Mouse (Mus musculus) WW6 (cell line): ENCODE results near the gene Mapkbp1.

Experiments
- DNase-seq: peaks from one replicate; pipeline ENCODE4 v3.0.0-alpha.2; 2013; ENCODE audit warnings: low read depth, low spot score

The Mapkbp1 gene

DNA sequence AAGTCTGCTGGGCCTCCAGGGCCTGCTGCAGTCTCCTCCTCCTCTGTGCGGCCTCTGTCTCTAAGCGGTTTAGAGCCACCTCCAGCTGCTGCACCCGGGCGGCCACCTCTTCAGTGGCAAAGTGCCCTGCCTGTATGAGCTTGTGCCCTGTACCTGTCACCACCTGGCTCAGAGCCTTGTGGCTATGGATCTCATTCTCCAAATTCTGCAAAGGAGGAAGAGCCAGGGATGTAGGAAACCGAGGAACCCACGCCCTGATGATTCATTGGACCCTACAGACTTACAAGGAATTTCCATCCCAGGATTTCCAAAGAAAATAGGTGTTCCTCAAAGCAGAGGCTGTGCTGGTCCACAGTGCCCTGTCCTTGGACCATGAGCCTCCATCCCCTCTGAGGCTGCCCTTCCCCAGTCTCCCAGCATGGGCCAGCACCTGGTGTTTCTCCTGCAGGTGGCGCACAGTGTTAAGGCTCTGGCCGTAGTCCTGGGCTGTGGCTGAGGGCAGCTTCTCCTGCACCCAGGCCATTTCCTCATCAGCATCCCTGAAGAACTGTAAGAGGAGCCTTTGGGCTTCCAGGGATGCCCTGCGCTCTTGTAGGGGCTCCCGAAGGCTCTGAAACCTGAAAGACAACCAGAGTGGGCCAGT is 77.3 kb downstream of the Mapkbp1 start:
- no peak for DNase-seq

DNA sequence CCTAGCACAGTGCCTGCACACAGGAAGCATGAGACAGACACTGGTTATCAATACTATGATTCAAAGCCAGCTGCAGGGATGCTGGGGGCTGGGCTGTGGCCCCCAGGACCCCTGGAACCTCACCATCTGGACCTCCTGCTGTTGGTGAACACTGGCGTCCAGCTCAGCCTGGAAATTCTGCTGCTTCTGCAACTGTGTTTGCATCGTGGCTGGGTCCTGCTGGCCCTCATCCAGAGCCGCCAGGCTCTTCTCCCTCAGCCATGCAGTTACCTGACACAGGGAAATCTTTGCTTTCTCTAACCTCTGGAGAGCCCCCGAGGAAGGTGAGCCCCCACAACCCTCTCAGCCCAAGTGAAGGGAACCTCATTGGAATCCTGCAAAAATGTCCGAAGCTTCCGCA is 78.9 kb downstream of the Mapkbp1 start:
- no peak for DNase-seq

DNA sequence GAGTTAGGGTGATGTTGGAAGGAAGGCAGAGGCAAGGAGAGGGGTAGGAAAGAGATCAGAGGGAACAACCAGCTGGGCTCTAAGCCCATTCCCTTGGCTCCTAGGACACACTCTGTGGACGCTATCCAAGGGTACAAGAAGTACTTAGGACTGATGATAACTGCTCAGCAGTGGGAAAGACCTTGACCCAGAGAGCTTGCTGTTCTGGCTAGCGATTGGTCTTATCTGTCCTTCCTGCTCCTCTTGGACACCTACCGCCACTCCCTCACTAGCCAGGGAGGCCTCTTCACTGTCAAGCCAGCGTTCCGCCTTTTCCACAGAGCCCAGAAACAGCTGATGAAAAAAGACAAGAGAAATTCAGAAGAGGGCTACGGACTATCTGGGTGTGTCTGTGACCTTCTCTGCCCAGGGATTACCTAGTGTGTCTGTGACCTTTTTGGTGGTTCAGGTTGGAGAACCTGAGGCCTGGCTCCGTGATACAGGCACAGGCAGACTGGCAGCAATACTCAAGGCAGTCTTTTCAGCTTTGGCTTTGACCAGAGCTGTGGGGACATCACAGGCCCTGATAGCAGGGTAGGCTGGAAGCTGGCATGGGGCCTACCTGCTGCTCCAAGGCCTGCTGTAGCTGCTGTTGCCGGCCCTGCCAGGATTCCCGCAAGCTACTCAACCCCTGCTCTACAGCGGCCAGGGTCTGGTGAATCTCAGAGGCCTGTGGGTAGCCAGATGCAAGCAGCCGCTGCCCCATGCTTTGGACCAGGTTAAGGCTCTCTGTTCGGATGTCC is 82.5 kb downstream of the Mapkbp1 start:
- DNase-seq = no peak

DNA sequence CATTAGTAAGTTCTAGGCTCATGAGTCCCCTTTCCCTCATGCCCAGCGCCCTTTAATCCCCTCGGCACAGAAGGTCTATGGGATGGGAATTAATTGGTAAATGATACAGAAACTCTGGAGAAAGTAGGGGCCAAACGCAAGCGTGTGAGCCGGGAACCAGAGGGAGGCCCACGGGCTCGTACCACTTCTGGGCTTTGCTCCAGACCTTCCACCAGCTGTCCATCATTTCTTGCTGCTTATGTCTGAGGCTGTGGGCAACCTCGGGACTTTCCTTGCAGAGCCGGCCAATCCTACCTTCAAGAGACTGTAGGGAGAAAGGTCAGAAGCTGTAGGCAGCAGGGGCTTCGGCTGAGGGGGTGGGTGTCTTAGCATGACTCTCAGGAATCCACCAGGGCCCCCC is 83.4 kb downstream of the Mapkbp1 start:
- DNase-seq = no peak

DNA sequence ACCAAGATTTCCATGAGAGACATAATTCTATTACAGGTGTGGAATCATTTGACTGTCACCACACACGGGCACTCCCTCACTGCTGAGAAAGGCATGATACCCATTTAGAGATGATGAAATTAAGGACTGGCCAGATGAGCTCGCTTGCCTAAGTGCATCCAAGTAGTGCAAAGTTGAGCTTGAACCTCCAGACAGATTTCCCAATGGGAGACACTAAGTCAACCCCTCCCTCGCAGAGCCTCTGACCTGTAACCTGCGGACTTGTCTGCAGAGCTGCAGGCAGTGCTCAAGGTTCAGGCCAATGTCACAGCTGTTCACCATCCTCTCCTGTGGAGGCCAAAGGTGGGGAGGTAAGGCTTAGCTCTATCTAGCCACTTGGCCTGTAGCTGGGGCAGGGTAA is 86.3 kb downstream of the Mapkbp1 start:
- no peak for DNase-seq

DNA sequence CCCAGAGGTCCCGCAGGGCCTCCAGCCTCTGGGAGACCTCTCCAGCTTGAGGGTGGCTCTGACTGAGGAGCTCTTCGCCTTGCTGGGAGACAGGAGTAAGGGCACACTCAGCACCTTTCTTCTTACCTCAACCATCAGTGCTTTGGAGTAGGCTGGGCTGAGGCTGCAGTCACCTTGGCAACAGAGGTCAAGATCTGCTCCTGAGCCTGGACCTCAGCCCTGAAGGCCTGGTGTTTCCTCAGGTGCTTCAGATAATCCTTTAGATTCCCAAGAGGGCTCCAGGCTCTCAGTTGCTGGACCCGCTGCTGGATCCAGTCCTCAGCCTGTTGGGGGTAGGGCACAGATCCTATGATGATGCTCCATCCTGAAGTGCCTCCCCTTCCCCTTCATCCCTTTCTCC is 87.0 kb downstream of the Mapkbp1 start:
- DNase-seq = no peak

DNA sequence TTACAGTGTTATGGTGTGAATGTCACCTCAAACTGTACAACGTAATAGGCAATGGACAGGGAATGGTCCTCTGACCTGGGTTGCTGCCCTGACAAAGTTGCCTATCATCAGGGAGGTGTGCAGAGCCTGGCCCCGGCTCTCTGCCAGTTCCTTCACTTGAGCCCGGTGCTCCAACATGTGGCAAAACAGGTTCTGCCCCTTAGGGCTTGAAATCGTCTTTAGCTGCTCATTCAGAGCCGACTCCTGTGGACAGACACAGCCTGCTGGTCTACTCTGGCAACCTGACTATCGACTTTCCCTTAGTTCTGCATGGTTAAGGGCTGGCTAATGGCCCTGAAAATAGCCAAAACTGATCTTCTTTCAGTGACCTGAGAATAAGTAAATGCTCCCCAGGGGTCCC is 87.7 kb downstream of the Mapkbp1 start:
- DNase-seq = no peak

DNA sequence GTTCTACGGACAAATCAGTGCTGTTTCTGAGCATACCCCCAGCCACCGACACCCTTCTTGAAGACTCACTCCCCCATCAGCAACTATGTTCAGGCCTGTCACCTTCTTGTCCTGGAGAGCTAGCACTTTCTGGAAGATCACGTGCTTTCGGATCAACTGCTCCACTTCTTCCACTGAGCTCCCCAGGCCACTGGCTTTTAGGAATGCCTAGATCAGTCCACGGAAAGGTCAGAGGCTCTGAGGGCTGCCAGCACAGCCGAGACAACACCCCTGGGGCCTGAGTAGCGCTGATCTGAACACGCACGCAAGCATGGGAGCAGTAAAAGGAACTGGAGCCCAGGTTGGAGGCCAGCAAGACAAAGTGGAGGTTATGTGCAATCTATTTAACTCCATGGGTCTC is 88.2 kb downstream of the Mapkbp1 start:
- DNase-seq = no peak

DNA sequence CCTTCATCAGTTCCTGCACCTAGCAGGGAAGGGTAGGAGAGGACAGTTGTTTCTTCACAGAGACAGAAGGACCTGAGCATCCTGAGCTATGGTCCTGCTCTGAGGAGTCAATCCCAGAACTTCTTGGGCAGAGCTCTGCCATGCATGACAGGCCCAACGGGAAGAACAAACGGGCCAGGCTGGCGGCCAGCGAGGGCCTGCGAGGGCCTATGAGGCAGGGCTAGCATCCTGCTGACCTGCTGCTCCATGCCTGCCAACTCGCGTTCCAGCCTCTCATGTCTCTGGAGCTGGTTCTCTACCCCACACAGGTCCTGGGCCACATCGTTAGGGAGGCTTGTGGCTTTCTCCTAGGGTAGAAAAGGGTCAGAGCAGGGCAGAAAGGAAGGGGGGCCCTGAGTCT is 89.7 kb downstream of the Mapkbp1 start:
- DNase-seq = no peak

DNA sequence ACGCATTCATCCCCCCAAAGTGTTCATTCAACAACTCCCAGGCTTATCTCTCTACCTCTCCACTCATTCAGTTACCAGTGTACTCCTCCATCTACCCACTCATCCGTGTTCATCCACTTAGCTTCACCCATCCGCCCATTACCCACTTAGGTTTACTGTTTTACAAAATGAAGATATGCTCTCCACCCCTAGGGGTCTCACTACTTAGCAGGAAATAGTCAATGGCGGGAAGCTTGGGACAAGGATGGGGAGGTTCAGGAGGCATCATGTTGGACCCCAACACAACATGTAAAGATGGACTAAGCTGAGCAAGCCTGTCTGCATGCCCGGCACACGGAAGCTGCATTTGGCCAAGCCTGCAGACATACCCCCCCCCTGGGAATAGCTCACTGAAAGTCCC is 92.1 kb downstream of the Mapkbp1 start:
- DNase-seq = no peak

DNA sequence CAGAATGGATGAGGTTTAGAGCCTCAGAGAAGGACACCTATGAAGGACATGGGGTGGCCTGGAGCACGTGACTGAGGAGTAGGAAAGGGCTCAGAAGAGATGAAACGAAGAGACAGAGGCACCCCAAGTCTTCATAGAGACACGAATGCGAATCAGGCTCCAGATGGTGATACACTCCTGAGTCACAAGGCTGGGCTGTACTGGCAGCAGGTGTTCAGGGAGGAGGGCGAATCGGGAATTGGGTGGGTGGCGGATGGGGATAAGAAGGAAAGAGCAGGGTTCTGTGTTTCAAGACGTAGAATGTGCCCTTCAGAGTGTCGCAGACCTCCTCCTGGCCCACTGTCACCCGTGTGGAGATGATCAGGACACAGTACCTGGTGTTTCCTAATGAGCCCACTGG is 92.7 kb downstream of the Mapkbp1 start:
- no peak for DNase-seq

DNA sequence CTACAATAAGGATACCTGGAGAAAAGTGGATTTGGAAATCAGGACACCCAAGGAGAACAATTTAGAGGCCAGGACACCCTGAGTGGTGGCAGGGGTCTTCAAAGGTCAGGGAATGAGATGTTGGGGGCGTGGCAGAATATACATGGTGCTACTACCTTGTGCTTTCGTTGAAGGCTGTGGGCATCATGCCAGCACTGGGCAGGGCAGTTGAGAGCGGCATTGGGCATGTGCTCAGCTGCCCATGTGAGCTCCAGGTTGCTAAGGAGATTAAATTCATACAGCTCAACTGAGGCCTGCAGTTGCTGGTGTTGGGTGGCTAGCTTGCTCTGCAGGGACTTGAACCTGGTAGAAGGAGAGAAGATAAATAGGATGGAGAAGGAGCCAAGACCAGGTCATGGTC is 93.7 kb downstream of the Mapkbp1 start:
- no peak for DNase-seq

DNA sequence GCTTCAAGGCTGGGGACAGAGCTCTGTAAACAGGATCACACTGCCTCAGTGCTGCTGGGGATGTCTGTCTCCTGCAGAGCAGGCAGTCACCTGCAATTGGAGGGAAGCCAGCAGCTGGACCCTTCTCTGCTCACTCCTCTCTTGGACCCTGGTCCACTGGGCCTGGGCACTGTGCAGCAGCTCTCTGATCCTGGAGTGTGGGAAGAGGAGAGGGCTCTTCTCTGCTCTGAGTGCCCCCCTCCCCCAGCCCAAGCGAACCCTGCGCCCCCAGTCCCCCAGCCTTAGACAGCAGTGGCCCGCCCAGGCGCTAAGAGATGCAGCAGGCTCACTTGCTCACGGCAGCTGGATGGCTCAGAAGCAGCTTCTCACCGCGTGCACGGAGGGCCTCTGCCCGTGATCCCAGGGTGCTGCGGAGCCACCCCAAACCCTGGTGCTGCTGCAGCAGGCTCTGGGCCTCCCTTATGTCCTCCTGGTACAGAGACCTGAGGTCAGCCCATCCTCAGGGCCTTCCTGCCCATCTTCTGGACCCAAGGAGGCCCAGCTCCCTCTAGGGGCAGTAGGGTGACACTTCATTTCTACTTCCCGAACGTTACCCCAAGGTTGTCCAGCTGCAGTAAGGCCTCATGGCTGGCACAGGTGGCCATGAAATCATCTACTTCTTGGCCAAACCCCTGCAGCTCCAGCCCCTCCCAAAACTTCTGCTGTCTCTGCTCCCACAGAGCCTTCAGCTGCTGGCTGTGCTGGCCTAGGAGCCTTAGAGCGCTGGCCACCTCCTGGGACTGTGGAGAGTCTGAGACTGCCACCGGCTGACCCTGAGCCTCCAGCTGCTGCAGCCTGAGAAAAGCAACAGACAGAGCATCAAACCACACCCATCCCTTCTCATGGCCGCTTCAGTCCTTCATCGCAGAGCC is 96.3 kb downstream of the Mapkbp1 start:
- no peak for DNase-seq

DNA sequence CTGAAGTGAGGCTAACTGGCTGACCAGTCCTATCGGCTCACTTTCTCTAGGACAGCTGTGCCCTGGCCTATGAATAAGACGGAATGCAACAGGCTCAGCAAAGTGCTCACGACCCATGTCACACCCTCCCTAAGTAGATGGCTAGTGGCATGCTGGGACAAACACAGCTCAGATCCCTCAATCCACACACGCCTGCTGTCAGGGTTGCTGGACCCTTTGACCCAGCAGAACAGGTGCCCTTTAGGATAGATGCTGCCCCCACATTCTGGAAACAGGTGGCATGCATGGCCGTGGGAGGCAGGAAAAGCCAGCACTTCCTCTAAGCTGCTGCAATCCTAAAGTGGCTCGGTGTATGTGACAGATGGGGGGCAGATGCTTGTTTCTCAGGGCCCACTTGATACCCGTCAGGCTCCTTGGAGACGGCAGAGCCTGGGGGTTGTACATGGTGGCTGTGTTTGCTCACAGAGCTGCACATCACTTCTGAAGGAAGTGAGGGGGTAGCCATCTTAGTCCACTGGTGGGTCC is 97.0 kb downstream of the Mapkbp1 start:
- no peak for DNase-seq

DNA sequence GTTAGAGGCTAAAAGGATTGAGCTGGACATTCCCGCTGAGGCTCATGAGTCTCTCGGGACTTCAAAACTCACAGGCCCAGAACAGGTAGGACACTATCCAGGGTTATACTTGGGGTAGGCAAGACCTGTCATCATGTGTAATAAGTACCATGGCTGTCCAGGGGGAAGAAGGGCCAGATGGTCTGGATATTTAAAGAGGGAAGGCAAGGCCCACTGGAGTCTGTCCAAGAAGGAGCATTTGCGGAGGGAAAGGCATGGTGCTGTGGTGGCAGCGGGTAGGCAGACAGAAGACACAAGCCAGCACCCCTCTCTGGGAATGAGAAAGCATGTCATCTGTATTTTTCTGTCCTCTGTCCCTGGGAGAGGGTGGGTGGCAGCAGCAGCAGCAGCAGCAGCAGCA is 101.6 kb downstream of the Mapkbp1 start:
- DNase-seq = no peak

DNA sequence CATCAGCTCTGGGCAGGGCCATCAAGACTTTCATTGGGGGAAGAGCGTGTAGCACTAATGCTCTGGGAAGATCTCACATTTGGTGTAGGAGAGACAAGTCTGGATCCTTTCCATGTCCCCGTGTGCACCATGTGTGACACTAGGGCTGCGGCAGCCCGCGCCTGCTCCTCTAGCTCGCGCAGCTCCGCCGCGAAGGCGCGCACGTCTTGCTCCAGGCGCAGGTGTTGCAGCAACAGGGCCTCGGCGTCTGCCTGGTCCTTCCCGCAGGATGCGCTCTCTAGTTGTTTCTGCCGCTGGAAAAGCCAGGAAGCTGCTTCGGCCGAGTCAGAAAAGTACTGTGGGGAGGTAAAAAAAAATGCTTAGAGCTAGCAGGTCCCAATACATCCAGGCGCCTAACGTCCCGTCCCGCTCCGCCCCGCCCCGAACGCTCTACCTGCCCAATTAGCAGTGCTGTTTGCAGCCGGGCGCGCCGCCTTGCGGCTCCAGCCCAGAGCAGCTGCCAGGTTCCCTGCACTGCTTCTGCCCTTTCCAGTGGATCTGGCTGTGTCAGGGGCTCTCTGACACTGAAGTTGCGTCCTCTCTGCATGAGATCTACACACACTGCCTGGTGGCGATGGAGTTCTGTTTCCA is 103.7 kb downstream of the Mapkbp1 start:
- DNase-seq = peak; percentile 82
